Mouse (Mus musculus): ENCODE measurements around the gene Btn2a2. TPM values are rescaled to one million over a fixed set of nuclear protein-coding genes. Genes with fewer than 3 reads are reported as not detected.

The Btn2a2 gene
- polyA plus RNA-seq, 1 experiment from 2014 or later, result 0.28 TPM

GRCm38 (mm10) chr13:23428166-23428993, 60.3 kb downstream of the Btn2a2 start:
- peaks cover 14% of the 10 kb centered on the region for H3K4me1 ChIP-seq (ENCODE audit: control insufficient read depth, insufficient read depth, low read length)
- H3K4me2 ChIP-seq (ENCODE audit: low read depth, low read length), result no peak overlapping the region
- no peak for ATAC-seq (ENCODE audit: insufficient read depth, low FRiP score)
- no peaks in the 10 kb centered on the region for H3K27me3 ChIP-seq (ENCODE audit: control insufficient read depth, insufficient read depth, low read length)
- WGBS, result 55% methylated on average over 16 of the region's 16 CpGs
- no peak overlapping the region for H3K27ac ChIP-seq (ENCODE audit: low read length)
- no peak overlapping the region for H3K4me3 ChIP-seq (replicated peaks; ENCODE audit: low read length)
- no peaks in the 10 kb centered on the region for H3K36me3 ChIP-seq (ENCODE audit: control insufficient read depth, insufficient read depth, low read length)
- H3K9me3 ChIP-seq (replicated peaks; ENCODE audit: control insufficient read depth, low read length), result no peaks in the 10 kb centered on the region
- H3K9ac ChIP-seq (ENCODE audit: low read length), result no peak overlapping the region

Small RNA genes lying within 50 kb of the gene (microRNA-seq; reads per million reads assigned to microRNA genes)
- gene Gm44297, result not detected
- gene n-TStga1, result 1.2 reads per million

Other genes starting within 250 kb of the Btn2a2 start
- gene Vmn1r223, start 241.7 kb downstream of the Btn2a2 start, polyA plus RNA-seq (2015; fragmentation: Nextera tagmentation; extraction: Ambion mirVana), result not detected in 2 replicates
- gene Zfp322a, start 119.6 kb downstream of the Btn2a2 start, polyA plus RNA-seq (2015; fragmentation: Nextera tagmentation; extraction: Ambion mirVana), result 36.9 and 38.3 TPM in 2 replicates
- 10.3 and 11.4 TPM in 2 replicates for gene Abt1, start 65.0 kb downstream of the Btn2a2 start, polyA plus RNA-seq (2015; fragmentation: Nextera tagmentation; extraction: Ambion mirVana)
- 0.21 and 0.22 TPM in 2 replicates for gene Btn1a1, start 23.0 kb downstream of the Btn2a2 start, polyA plus RNA-seq (2015; fragmentation: Nextera tagmentation; extraction: Ambion mirVana)
- 5.7 and 6.3 TPM in 2 replicates for gene Hist1h4h, start 42.2 kb upstream of the Btn2a2 start, polyA plus RNA-seq (2015; fragmentation: Nextera tagmentation; extraction: Ambion mirVana)
- gene Hist1h2af, start 45.0 kb upstream of the Btn2a2 start, polyA plus RNA-seq (2015; fragmentation: Nextera tagmentation; extraction: Ambion mirVana), result 0.74 and 3.1 TPM in 2 replicates
- 4.7 and 6.1 TPM in 2 replicates for gene Hist1h3g, start 46.6 kb upstream of the Btn2a2 start, polyA plus RNA-seq (2015; fragmentation: Nextera tagmentation; extraction: Ambion mirVana)
- gene Hist1h2bh, start 54.5 kb upstream of the Btn2a2 start, polyA plus RNA-seq (2015; fragmentation: Nextera tagmentation; extraction: Ambion mirVana), result 1.1 and 1.4 TPM in 2 replicates
- 0.81 and 0.90 TPM in 2 replicates for gene Hist1h3f, start 55.2 kb upstream of the Btn2a2 start, polyA plus RNA-seq (2015; fragmentation: Nextera tagmentation; extraction: Ambion mirVana)
- 1.6 TPM in 1 of 2 replicates, not detected in the other for gene Hist1h4f, start 62.8 kb upstream of the Btn2a2 start, polyA plus RNA-seq (2015; fragmentation: Nextera tagmentation; extraction: Ambion mirVana)
- 0.67 and 0.93 TPM in 2 replicates for gene Hist1h1d, start 64.4 kb upstream of the Btn2a2 start, polyA plus RNA-seq (2015; fragmentation: Nextera tagmentation; extraction: Ambion mirVana)
- gene Hist1h3e, start 73.5 kb upstream of the Btn2a2 start, polyA plus RNA-seq (2015; fragmentation: Nextera tagmentation; extraction: Ambion mirVana), result 2.8 and 3.6 TPM in 2 replicates
- gene Hist1h2ae, start 82.4 kb upstream of the Btn2a2 start, polyA plus RNA-seq (2015; fragmentation: Nextera tagmentation; extraction: Ambion mirVana), result 34.0 and 56.1 TPM in 2 replicates
- 16.8 and 17.5 TPM in 2 replicates for gene Hist1h2bg, start 82.5 kb upstream of the Btn2a2 start, polyA plus RNA-seq (2015; fragmentation: Nextera tagmentation; extraction: Ambion mirVana)
- gene Hist1h2bf, start 85.3 kb upstream of the Btn2a2 start, polyA plus RNA-seq (2015; fragmentation: Nextera tagmentation; extraction: Ambion mirVana), result 1.7 and 3.0 TPM in 2 replicates
- 2.5 TPM in 2 replicates for gene Hist1h2ad, start 85.5 kb upstream of the Btn2a2 start, polyA plus RNA-seq (2015; fragmentation: Nextera tagmentation; extraction: Ambion mirVana)
- 6.3 and 6.5 TPM in 2 replicates for gene Hist1h3d, start 86.9 kb upstream of the Btn2a2 start, polyA plus RNA-seq (2015; fragmentation: Nextera tagmentation; extraction: Ambion mirVana)
- gene Hist1h4d, start 92.7 kb upstream of the Btn2a2 start, polyA plus RNA-seq (2015; fragmentation: Nextera tagmentation; extraction: Ambion mirVana), result 60.7 and 86.3 TPM in 2 replicates
- gene Hist1h2be, start 132.3 kb upstream of the Btn2a2 start, polyA plus RNA-seq (2015; fragmentation: Nextera tagmentation; extraction: Ambion mirVana), result 2.8 and 3.0 TPM in 2 replicates
- gene Hist1h1e, start 133.7 kb upstream of the Btn2a2 start, polyA plus RNA-seq (2015; fragmentation: Nextera tagmentation; extraction: Ambion mirVana), result 11.3 and 16.6 TPM in 2 replicates
- gene Hist1h2ac, start 195.1 kb upstream of the Btn2a2 start, polyA plus RNA-seq (2015; fragmentation: Nextera tagmentation; extraction: Ambion mirVana), result 1.7 TPM in 2 replicates
- gene Hist1h2bc, start 195.3 kb upstream of the Btn2a2 start, polyA plus RNA-seq (2015; fragmentation: Nextera tagmentation; extraction: Ambion mirVana), result 101 and 102 TPM in 2 replicates
- gene Hist1h1t, start 207.0 kb upstream of the Btn2a2 start, polyA plus RNA-seq (2015; fragmentation: Nextera tagmentation; extraction: Ambion mirVana), result 0.14 TPM in 1 of 2 replicates, not detected in the other
- gene Hist1h4c, start 209.6 kb upstream of the Btn2a2 start, polyA plus RNA-seq (2015; fragmentation: Nextera tagmentation; extraction: Ambion mirVana), result 4.5 and 4.8 TPM in 2 replicates
- 8.8 and 9.6 TPM in 2 replicates for gene Hfe, start 222.0 kb upstream of the Btn2a2 start, polyA plus RNA-seq (2015; fragmentation: Nextera tagmentation; extraction: Ambion mirVana)
- 53.4 and 58.0 TPM in 2 replicates for gene Hist1h1c, start 250.0 kb upstream of the Btn2a2 start, polyA plus RNA-seq (2015; fragmentation: Nextera tagmentation; extraction: Ambion mirVana)